Mouse (Mus musculus) megakaryocyte, embryonic 14.5 days (primary cell): ENCODE measurements around the gene Eif3g.

Source experiments
- FLI1 ChIP-seq: IDR thresholded peaks from 2 replicates; pipeline ENCODE4 v1.6.1; 2012; ENCODE audit warnings: low read length, inconsistent platforms, mixed read lengths
- GATA1 ChIP-seq: IDR thresholded peaks from 3 replicates; pipeline ENCODE4 v1.6.1; 2012; ENCODE audit warnings: mixed read lengths, low read length, inconsistent platforms, borderline replicate concordance

GRCm38 (mm10) chr9:20869246-20869645 is 29.2 kb downstream of the Eif3g start:
- TF ChIP-seq FLI1 (no peak), GATA1 (no peak)
